Mouse (Mus musculus): Measurements from ENCODE around the gene Dazap1.

- TF ChIP-seq HCFC1 (IDR thresholded peaks at IDR 0.05; ENCODE audit: borderline replicate concordance, insufficient read depth, low read length) (no peak), ZNF384 (IDR thresholded peaks at IDR 0.05; ENCODE audit: low read depth, low read length) (no peak), MAFK (IDR thresholded peaks at IDR 0.05; ENCODE audit: insufficient read depth, low read depth, low read length) (no peak), CHD2 (IDR thresholded peaks at IDR 0.05; ENCODE audit: low read depth, low read length) (no peak)
Measured at GRCm38 (mm10) chr10:80313627-80314201, 52.4 kb downstream of the Dazap1 start.

Measured in ES-E14 (cell line).